Mouse (Mus musculus) cerebellum, postnatal 25 days (tissue): ENCODE results near the gene Tesk1.
"Not testable (repeated sequence)": the region's sequence is repeated elsewhere in the genome, so short reads cannot be mapped to it uniquely, and the experiment has no call there.

ENCODE experiments used
- DNase-seq, 2 experiments: peaks; one replicate each; pipeline ENCODE4 v3.0.0; 2021; ENCODE audit warnings: mixed read lengths in 2 of 2

Gene Tesk1

GRCm38 (mm10) chr4:43456470-43456869 lies 14.7 kb downstream of the Tesk1 start:
- no peak for DNase-seq

GRCm38 (mm10) chr4:43457124-43457523 lies 15.4 kb downstream of the Tesk1 start:
- no peak for DNase-seq

- DNase-seq, result no peak
Measured at GRCm38 (mm10) chr4:43463102-43463501, 21.4 kb downstream of the Tesk1 start.

- DNase-seq, result no peak
Measured at GRCm38 (mm10) chr4:43465935-43466334, 24.2 kb downstream of the Tesk1 start.

GRCm38 (mm10) chr4:43466872-43467271 lies 25.1 kb downstream of the Tesk1 start:
- no peak for DNase-seq

GRCm38 (mm10) chr4:43470301-43470700 lies 28.6 kb downstream of the Tesk1 start:
- no peak for DNase-seq

- DNase-seq, result no peak
Measured at GRCm38 (mm10) chr4:43473636-43474035, 31.9 kb downstream of the Tesk1 start.

- no peak for DNase-seq
Measured at GRCm38 (mm10) chr4:43476604-43477003, 34.9 kb downstream of the Tesk1 start.

- DNase-seq, result peak; percentile 85 to 91
Measured at GRCm38 (mm10) chr4:43477857-43478533, 36.3 kb downstream of the Tesk1 start.

GRCm38 (mm10) chr4:43478534-43478858 lies 36.8 kb downstream of the Tesk1 start:
- no peak for DNase-seq

- peak; percentile 46 to 75 for DNase-seq
Measured at GRCm38 (mm10) chr4:43478906-43479832, 37.4 kb downstream of the Tesk1 start.

GRCm38 (mm10) chr4:43480985-43481384 lies 39.2 kb downstream of the Tesk1 start:
- DNase-seq, result no peak

GRCm38 (mm10) chr4:43481894-43482456 lies 40.2 kb downstream of the Tesk1 start:
- no peak for DNase-seq

GRCm38 (mm10) chr4:43482591-43482990 lies 40.9 kb downstream of the Tesk1 start:
- DNase-seq, result peak; percentile 64 to 67

GRCm38 (mm10) chr4:43483535-43484091 lies 41.9 kb downstream of the Tesk1 start, which contains the start of gene Sit1:
Gene Sit1, minus strand, starts transcription at chr4:43483734.
- no peak for DNase-seq

GRCm38 (mm10) chr4:43485666-43486065 lies 43.9 kb downstream of the Tesk1 start:
- DNase-seq, result not testable (repeated sequence)

- DNase-seq, result no peak
Measured at GRCm38 (mm10) chr4:43489611-43490010, 47.9 kb downstream of the Tesk1 start.

- no peak for DNase-seq
Measured at GRCm38 (mm10) chr4:43490801-43491200, 49.1 kb downstream of the Tesk1 start.

- no peak for DNase-seq
Measured at GRCm38 (mm10) chr4:43492101-43492820, 50.5 kb downstream of the Tesk1 start.

GRCm38 (mm10) chr4:43492821-43493185 lies 51.1 kb downstream of the Tesk1 start, which contains the start of gene Ccdc107:
Gene Ccdc107, plus strand, starts transcription at chr4:43492900.
- DNase-seq, result peak; percentile 94 to 95

- DNase-seq, result peak; percentile 98
Measured at GRCm38 (mm10) chr4:43493186-43493845, 51.6 kb downstream of the Tesk1 start.

- DNase-seq, result no peak
Measured at GRCm38 (mm10) chr4:43493846-43494240, 52.1 kb downstream of the Tesk1 start.
